Mouse (Mus musculus) lung, adult 18-20 months (tissue): Measurements from ENCODE around the gene Hes3.

Experiments used
- DNase-seq, 2 experiments: peaks; one replicate each; pipeline ENCODE4 v3.0.0; 2022; ENCODE audit warnings: mixed read lengths in 2 of 2

Hes3 gene

GRCm38 (mm10) chr4:152277916-152278315, 13.5 kb downstream of the Hes3 start:
- DNase-seq = no peak

- DNase-seq = no peak
Measured at GRCm38 (mm10) chr4:152276389-152277347, 14.8 kb downstream of the Hes3 start.

- peak; percentile 29 to 67 for DNase-seq
Measured at GRCm38 (mm10) chr4:152274681-152275131, 16.8 kb downstream of the Hes3 start.

GRCm38 (mm10) chr4:152273621-152274236, 17.7 kb downstream of the Hes3 start, which contains the start of gene Gpr153:
Gene Gpr153, plus strand, starts transcription at chr4:152274232.
- no peak for DNase-seq

- no peak for DNase-seq
Measured at GRCm38 (mm10) chr4:152273191-152273590, 18.3 kb downstream of the Hes3 start.

GRCm38 (mm10) chr4:152272449-152273049, 18.9 kb downstream of the Hes3 start:
- peak; percentile 38 to 54 for DNase-seq

GRCm38 (mm10) chr4:152272006-152272405, 19.5 kb downstream of the Hes3 start:
- no peak for DNase-seq

- no peak for DNase-seq
Measured at GRCm38 (mm10) chr4:152271334-152271733, 20.1 kb downstream of the Hes3 start.

- no peak for DNase-seq
Measured at GRCm38 (mm10) chr4:152270599-152270998, 20.9 kb downstream of the Hes3 start.

- DNase-seq = no peak
Measured at GRCm38 (mm10) chr4:152269967-152270366, 21.5 kb downstream of the Hes3 start.

- DNase-seq = peak; percentile 50 to 64
Measured at GRCm38 (mm10) chr4:152267748-152268369, 23.6 kb downstream of the Hes3 start.

GRCm38 (mm10) chr4:152266236-152266895, 25.1 kb downstream of the Hes3 start:
- DNase-seq = no peak

GRCm38 (mm10) chr4:152265791-152266190, 25.7 kb downstream of the Hes3 start:
- DNase-seq = no peak

GRCm38 (mm10) chr4:152264867-152265568, 26.4 kb downstream of the Hes3 start:
- DNase-seq = no peak

GRCm38 (mm10) chr4:152264177-152264530, 27.3 kb downstream of the Hes3 start:
- no peak for DNase-seq

GRCm38 (mm10) chr4:152263512-152264176, 27.8 kb downstream of the Hes3 start:
- DNase-seq = no peak

GRCm38 (mm10) chr4:152263089-152263488, 28.4 kb downstream of the Hes3 start:
- DNase-seq = no peak

- no peak for DNase-seq
Measured at GRCm38 (mm10) chr4:152262187-152262586, 29.3 kb downstream of the Hes3 start.

- no peak for DNase-seq
Measured at GRCm38 (mm10) chr4:152260451-152260850, 31.0 kb downstream of the Hes3 start.

GRCm38 (mm10) chr4:152257070-152257469, 34.4 kb downstream of the Hes3 start:
- peak; percentile 57 to 66 for DNase-seq

GRCm38 (mm10) chr4:152253183-152253759, 38.2 kb downstream of the Hes3 start:
- DNase-seq = no peak
